ENCODE assay signal across 19 mouse cellular contexts in the genomic region with DNA sequence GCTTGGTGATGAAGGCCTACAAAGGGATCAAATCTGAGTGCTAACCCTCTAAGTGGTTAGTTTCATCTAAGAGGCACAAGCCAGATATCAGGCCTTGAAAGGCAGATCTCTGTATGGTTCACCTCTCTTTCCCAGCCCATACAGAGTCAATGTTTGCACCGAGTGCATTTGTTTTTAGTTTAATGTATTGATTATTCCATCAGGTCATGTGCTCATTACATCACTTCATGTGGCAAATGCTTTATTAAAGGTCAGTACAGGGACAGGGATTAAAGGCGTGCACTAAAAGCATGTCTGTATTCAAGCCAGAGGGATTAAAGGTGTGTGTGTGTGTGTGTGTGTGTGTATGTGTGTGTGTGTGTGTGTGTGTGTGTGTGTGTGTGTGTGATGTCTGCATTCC.
DNase-seq lines count a peak whose midpoint lies in the region; ATAC-seq and TF ChIP-seq lines count a peak whose summit lies in the region.
"Had no signal": no experiment of that assay in that cellular context is flagged by ENCODE, and none has a peak within 500 bp of the region (broad histone marks: within the 10 kb centered on the region; RNA-seq: fewer than 3 reads in every experiment).

No protein-coding gene starts in this region.

- no peak for ATAC-seq in liver, embryonic 11.5 days (replicated peaks; ENCODE audit: low FRiP score)
- peak; percentile 82 for ATAC-seq in liver, postnatal 0 days
- ATAC-seq in liver, embryonic 12.5 days = no peak
- ATAC-seq: activated CD4-positive, CD25-positive, alpha-beta regulatory T cell, adult 4 months; CD4-positive, CD25-positive, alpha-beta regulatory T cell, adult 4 months; Patski had no signal

- H3K9ac ChIP-seq in liver, adult 2 months (ENCODE audit: low read depth, low read length) = no peak overlapping the region
- no peak overlapping the region for H3K9ac ChIP-seq in liver, embryonic 11.5 days (ENCODE audit: low read depth, low read length)
- H3K9ac ChIP-seq in liver, postnatal 0 days (replicated peaks) = no peak overlapping the region
- H3K9ac ChIP-seq in liver, embryonic 12.5 days = no peak overlapping the region

- no peak for TF ChIP-seq CTCF in liver, adult 2 months (IDR thresholded peaks at IDR 0.05; ENCODE audit: low read depth, low read length)
- no peak for TF ChIP-seq CTCF in liver, postnatal 0 days (IDR thresholded peaks at IDR 0.05; ENCODE audit: low read depth)

- no peaks in the 10 kb centered on the region; the same call in 1 of the 2 replicates for H3K4me1 ChIP-seq in liver, adult 2 months (ENCODE audit: control insufficient read depth, insufficient read depth, low read length)
- no peaks in the 10 kb centered on the region for H3K4me1 ChIP-seq in liver, embryonic 11.5 days (replicated peaks; ENCODE audit: control insufficient read depth, insufficient read depth, low read length)
- no peaks in the 10 kb centered on the region for H3K4me1 ChIP-seq in liver, postnatal 0 days (ENCODE audit: insufficient read depth)
- H3K4me1 ChIP-seq in liver, embryonic 12.5 days = no peaks in the 10 kb centered on the region

- H3K4me2 ChIP-seq in liver, embryonic 11.5 days = no peak overlapping the region
- no peak overlapping the region for H3K4me2 ChIP-seq in liver, postnatal 0 days (ENCODE audit: low read depth, low read length)
- no peak overlapping the region for H3K4me2 ChIP-seq in liver, embryonic 12.5 days

- TF ChIP-seq EP300 in liver, postnatal 0 days (IDR thresholded peaks at IDR 0.05; ENCODE audit: low read depth) = no peak

- H3K9me3 ChIP-seq in liver, embryonic 11.5 days (ENCODE audit: control insufficient read depth, low read length) = no peaks in the 10 kb centered on the region
- no peaks in the 10 kb centered on the region for H3K9me3 ChIP-seq in liver, postnatal 0 days (ENCODE audit: low read length)
- H3K9me3 ChIP-seq in liver, embryonic 12.5 days (replicated peaks) = no peaks in the 10 kb centered on the region

- H3K79me2 ChIP-seq in liver, adult 2 months (ENCODE audit: control insufficient read depth, insufficient read depth, low read length) = no peaks in the 10 kb centered on the region

- TF ChIP-seq POLR2A in liver, adult 2 months (IDR thresholded peaks at IDR 0.05; ENCODE audit: extremely low read depth, insufficient read depth, low read length) = no peak

- no peaks in the 10 kb centered on the region for H3K27me3 ChIP-seq in liver, adult 2 months (ENCODE audit: control insufficient read depth, insufficient read depth, low read length)
- no peaks in the 10 kb centered on the region for H3K27me3 ChIP-seq in liver, embryonic 11.5 days (replicated peaks; ENCODE audit: control insufficient read depth, insufficient read depth, low read length)
- H3K27me3 ChIP-seq in liver, postnatal 0 days (ENCODE audit: insufficient read depth, low read length) = no peaks in the 10 kb centered on the region
- no peaks in the 10 kb centered on the region for H3K27me3 ChIP-seq in liver, embryonic 12.5 days (replicated peaks)
- H3K27me3 ChIP-seq: CH12.LX had no signal

- H3K36me3 ChIP-seq in liver, adult 2 months (ENCODE audit: control insufficient read depth, insufficient read depth, low read length) = no peaks in the 10 kb centered on the region
- H3K36me3 ChIP-seq in liver, embryonic 11.5 days (ENCODE audit: control insufficient read depth, insufficient read depth, low read length) = no peaks in the 10 kb centered on the region
- H3K36me3 ChIP-seq in liver, postnatal 0 days (replicated peaks; ENCODE audit: insufficient read depth, low read length) = no peaks in the 10 kb centered on the region
- H3K36me3 ChIP-seq in liver, embryonic 12.5 days = no peaks in the 10 kb centered on the region
- H3K36me3 ChIP-seq: G1E had no signal

- WGBS in liver, adult 2 months = 19% methylated on average over 2 of the region's 2 CpGs
- 76% methylated on average over 2 of the region's 2 CpGs for WGBS in liver, embryonic 11.5 days
- 54% methylated on average over 2 of the region's 2 CpGs for WGBS in liver, postnatal 0 days (ENCODE audit: insufficient replicate concordance)
- 63% methylated on average over 2 of the region's 2 CpGs for WGBS in liver, embryonic 12.5 days (ENCODE audit: insufficient replicate concordance)

- H3K27ac ChIP-seq in liver, adult 2 months (replicated peaks; ENCODE audit: insufficient read depth, low read depth, low read length) = no peak overlapping the region
- no peak overlapping the region for H3K27ac ChIP-seq in liver, embryonic 11.5 days (ENCODE audit: low read depth, low read length)
- H3K27ac ChIP-seq in liver, postnatal 0 days (ENCODE audit: low read depth) = no peak overlapping the region
- no peak overlapping the region for H3K27ac ChIP-seq in liver, embryonic 12.5 days

- DNase-seq in liver, adult 2 months (ENCODE audit: extremely low read depth, low read depth, low spot score) = peak; percentile 62
- no peak for DNase-seq in liver, embryonic 11.5 days (ENCODE audit: low spot score)
- no peak for DNase-seq in liver, postnatal 0 days
- DNase-seq: adrenal gland, adult 2 months; adrenal gland, adult 8-10 months; adrenal gland, postnatal 10 days; adrenal gland, postnatal 14 days; adrenal gland, postnatal 25 days; adrenal gland, postnatal 36 days; B cell, adult 2 months; cerebellum, adult 11 months; cerebellum, adult 11-12 months; cerebellum, adult 18-20 months had no signal

- H3K4me3 ChIP-seq in liver, adult 2 months (ENCODE audit: insufficient read depth, low read depth, low read length) = no peak overlapping the region
- H3K4me3 ChIP-seq in liver, embryonic 11.5 days (ENCODE audit: low read depth, low read length) = no peak overlapping the region
- H3K4me3 ChIP-seq in liver, postnatal 0 days (ENCODE audit: low read depth, low read length) = no peak overlapping the region
- H3K4me3 ChIP-seq in liver, embryonic 12.5 days = no peak overlapping the region
